ENCODE assay signal across 7 mouse cellular contexts in genomic region chr5:38470881-38471280, GRCm38 (mm10).
"Had no signal": no experiment of that assay in that cellular context is flagged by ENCODE, and none has a peak within 500 bp of the region (broad histone marks: within the 10 kb centered on the region; RNA-seq: fewer than 3 reads in every experiment).

No protein-coding gene starts in this region.

- DNase-seq: heart, adult 2 months; heart, postnatal 14 days; heart, postnatal 4 days; kidney, adult 18-20 months; kidney, adult 8-10 months; kidney, postnatal 10 days; liver had no signal
